Mouse (Mus musculus): ENCODE data around the gene Cmc2. TPM values are rescaled to one million over a fixed set of nuclear protein-coding genes. Genes with fewer than 3 reads are reported as not detected.

Gene Cmc2
- total RNA-seq, 2 experiments from 2014 or later, result 41.4 to 70.7 TPM

- no peak for ATAC-seq (replicated peaks; ENCODE audit: poor library complexity)
These were observed 59.1 kb downstream of the Cmc2 start for GRCm38 (mm10) chr8:116862191-116862590.

GRCm38 (mm10) chr8:116852042-116852441 is 69.2 kb downstream of the Cmc2 start:
- no peak for ATAC-seq (replicated peaks; ENCODE audit: poor library complexity)

GRCm38 (mm10) chr8:116848042-116848441 is 73.2 kb downstream of the Cmc2 start:
- no peak for ATAC-seq (replicated peaks; ENCODE audit: poor library complexity)

- no peak for ATAC-seq (replicated peaks; ENCODE audit: poor library complexity)
These were observed 78.6 kb downstream of the Cmc2 start for GRCm38 (mm10) chr8:116842678-116843077.

Other genes with a start within 250 kb of the Cmc2 start
- 2.0 and 4.1 TPM in 2 replicates for gene Cdyl2, start 188.5 kb downstream of the Cmc2 start, total RNA-seq (2015)
- 5.8 and 5.9 TPM in 2 replicates for gene Cdyl2, start 188.5 kb downstream of the Cmc2 start, total RNA-seq (2017)
- 47.2 and 48.4 TPM in 2 replicates for gene Cenpn, start 275 bp upstream of the Cmc2 start, total RNA-seq (2015)
- 32.0 and 32.2 TPM in 2 replicates for gene Cenpn, start 275 bp upstream of the Cmc2 start, total RNA-seq (2017)
- 11.4 and 14.3 TPM in 2 replicates for gene Atmin, start 21.9 kb upstream of the Cmc2 start, total RNA-seq (2015)
- gene Atmin, start 21.9 kb upstream of the Cmc2 start, total RNA-seq (2017), result 10.8 and 11.1 TPM in 2 replicates
- not detected in 2 replicates for gene 1700030J22Rik, start 57.5 kb upstream of the Cmc2 start, total RNA-seq (2015)
- 0.24 TPM in 1 of 2 replicates, not detected in the other for gene 1700030J22Rik, start 57.5 kb upstream of the Cmc2 start, total RNA-seq (2017)
- gene Gcsh, start 72.1 kb upstream of the Cmc2 start, total RNA-seq (2015), result 52.1 and 59.5 TPM in 2 replicates
- 64.6 and 71.7 TPM in 2 replicates for gene Gcsh, start 72.1 kb upstream of the Cmc2 start, total RNA-seq (2017)
- 0.07 and 0.39 TPM in 2 replicates for gene Pkd1l2, start 161.0 kb upstream of the Cmc2 start, total RNA-seq (2015)
- 0.17 TPM in 2 replicates for gene Pkd1l2, start 161.0 kb upstream of the Cmc2 start, total RNA-seq (2017)
- 0.61 and 0.62 TPM in 2 replicates for gene Bco1, start 174.4 kb upstream of the Cmc2 start, total RNA-seq (2015)
- 0.54 and 0.95 TPM in 2 replicates for gene Bco1, start 174.4 kb upstream of the Cmc2 start, total RNA-seq (2017)
- gene Gan, start 236.7 kb upstream of the Cmc2 start, total RNA-seq (2015), result 4.2 and 4.7 TPM in 2 replicates
- 3.3 and 3.9 TPM in 2 replicates for gene Gan, start 236.7 kb upstream of the Cmc2 start, total RNA-seq (2017)

All from megakaryocyte progenitor cell, adult 5-6 weeks (primary cell).